Mouse (Mus musculus) lung, embryonic 15.5 days (tissue): Measurements from ENCODE around the gene Spata25. TPM values are rescaled to one million over a fixed set of nuclear protein-coding genes. Genes with fewer than 3 reads are reported as not detected.

Experiments
- ATAC-seq: fragments of 200-750 bp; cut with Nextera tagmentation; 2 replicates; pipeline ENCODE4 v1.8.0; 2017; ENCODE audit warnings: moderate number of reproducible peaks, borderline replicate concordance; ENCODE audit not compliant: low FRiP score, low TSS enrichment; ENCODE audit errors: extremely low read depth
- H3K27ac ChIP-seq: fragments of 300-500 bp; sonication (generic); 2 replicates; pipeline ENCODE4 v1.5.1; 2015; ENCODE audit warnings: moderate library complexity, mild to moderate bottlenecking, inconsistent platforms
- H3K27me3 ChIP-seq: fragments of 300-500 bp; sonication (generic); 2 replicates; pipeline ENCODE4 v1.6.1; 2015; ENCODE audit warnings: inconsistent platforms
- H3K36me3 ChIP-seq: fragments of 300-500 bp; sonication (generic); 2 replicates; pipeline ENCODE4 v1.6.1; 2015; ENCODE audit warnings: inconsistent platforms
- H3K4me1 ChIP-seq: fragments of 300-500 bp; sonication (generic); 2 replicates; pipeline ENCODE4 v1.6.1; 2015; ENCODE audit warnings: inconsistent platforms
- H3K4me2 ChIP-seq: fragments of 300-500 bp; sonication (generic); 2 replicates; pipeline ENCODE4 v1.6.1; 2015; ENCODE audit warnings: inconsistent platforms, mild to moderate bottlenecking, moderate library complexity
- H3K4me3 ChIP-seq: fragments of 300-500 bp; sonication (generic); 2 replicates; pipeline ENCODE4 v1.5.1; 2015; ENCODE audit warnings: mild to moderate bottlenecking, inconsistent platforms
- H3K9ac ChIP-seq: fragments of 300-500 bp; sonication (generic); 2 replicates; pipeline ENCODE4 v1.6.1; 2015; ENCODE audit warnings: inconsistent platforms
- H3K9me3 ChIP-seq: fragments of 300-500 bp; sonication (generic); 2 replicates; pipeline ENCODE4 v1.6.1; 2016; ENCODE audit warnings: inconsistent platforms
- WGBS: fragments of 180-500 bp; shearing (Covaris S2); methylation state at CpG from one replicate; pipeline ENCODE4 v1.1.7; 2015; 5-methylcytosine and 5-hydroxymethylcytosine counted together
- polyA plus RNA-seq: library from polyadenylated mRNA; unstranded; fragments of >200 nt; fragmentation: Nextera tagmentation; extraction: Ambion mirVana; gene quantifications from 2 replicates; pipeline ENCODE4 v1.2.1, GENCODE M21; 2015

Gene Spata25
- polyA plus RNA-seq, 1 experiment from 2014 or later, result not detected

DNA sequence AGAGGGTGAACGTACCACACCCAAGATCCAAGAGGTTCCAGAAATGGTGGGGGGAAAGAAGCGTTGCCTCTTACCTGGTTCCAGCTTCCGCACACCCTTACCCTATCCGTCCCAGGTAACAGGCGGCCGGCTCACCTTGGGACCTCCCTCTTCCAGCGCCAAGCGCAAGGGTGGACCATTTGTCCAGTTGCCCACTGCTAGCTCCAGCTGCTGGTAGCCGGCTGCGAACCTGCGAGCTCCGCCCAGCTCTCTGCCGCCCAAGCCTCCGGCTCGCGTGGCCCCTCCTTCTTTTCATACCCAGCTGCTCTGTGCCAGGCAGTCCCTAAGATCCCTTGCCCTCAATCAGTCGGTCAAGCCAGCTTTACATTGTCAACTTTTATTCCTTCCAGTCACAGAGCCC lies 51.5 kb downstream of the Spata25 start:
- 56% methylated on average over 17 of the region's 17 CpGs for WGBS

More for the DNA sequence above, 51.5 kb downstream of the Spata25 start:
- Histone ChIP-seq H3K9ac (no peak overlapping the region), H3K9me3 (no peaks in the 10 kb centered on the region), H3K4me3 (no peak overlapping the region), H3K4me1 (peaks cover 13% of the 10 kb centered on the region), H3K27ac (no peak overlapping the region), H3K36me3 (peaks cover 16% of the 10 kb centered on the region), H3K27me3 (no peaks in the 10 kb centered on the region), H3K4me2 (no peak overlapping the region)
- no peak for ATAC-seq

Other genes starting within 250 kb of the Spata25 start
- 0.77 and 0.95 TPM in 2 replicates for gene Wfdc6a, start 243.1 kb downstream of the Spata25 start, polyA plus RNA-seq
- not detected in 2 replicates for gene Eppin, start 234.9 kb downstream of the Spata25 start, polyA plus RNA-seq
- gene Wfdc6b, start 215.0 kb downstream of the Spata25 start, polyA plus RNA-seq, result not detected in 2 replicates
- gene Wfdc8, start 214.9 kb downstream of the Spata25 start, polyA plus RNA-seq, result not detected in 2 replicates
- not detected in 2 replicates for gene Wfdc16, start 189.7 kb downstream of the Spata25 start, polyA plus RNA-seq
- gene Wfdc10, start 172.5 kb downstream of the Spata25 start, polyA plus RNA-seq, result not detected in 2 replicates
- not detected in 2 replicates for gene Wfdc9, start 172.0 kb downstream of the Spata25 start, polyA plus RNA-seq
- not detected in 2 replicates for gene Wfdc11, start 154.4 kb downstream of the Spata25 start, polyA plus RNA-seq
- 0.20 and 0.22 TPM in 2 replicates for gene Wfdc13, start 143.4 kb downstream of the Spata25 start, polyA plus RNA-seq
- not detected in 2 replicates for gene Spint4, start 130.0 kb downstream of the Spata25 start, polyA plus RNA-seq
- not detected in 2 replicates for gene Spint5, start 113.2 kb downstream of the Spata25 start, polyA plus RNA-seq
- gene Wfdc3, start 82.6 kb downstream of the Spata25 start, polyA plus RNA-seq, result 1.9 and 2.3 TPM in 2 replicates
- gene Dnttip1, start 82.6 kb downstream of the Spata25 start, polyA plus RNA-seq, result 70.5 and 71.3 TPM in 2 replicates
- 554 and 590 TPM in 2 replicates for gene Ube2c, start 58.6 kb downstream of the Spata25 start, polyA plus RNA-seq
- gene Tnnc2, start 48.6 kb downstream of the Spata25 start, polyA plus RNA-seq, result 2.0 and 9.7 TPM in 2 replicates
- 24.4 and 27.0 TPM in 2 replicates for gene Snx21, start 42.7 kb downstream of the Spata25 start, polyA plus RNA-seq
- 19.8 and 20.3 TPM in 2 replicates for gene Acot8, start 23.7 kb downstream of the Spata25 start, polyA plus RNA-seq
- 6.7 and 8.4 TPM in 2 replicates for gene Zswim3, start 23.4 kb downstream of the Spata25 start, polyA plus RNA-seq
- 15.8 and 16.8 TPM in 2 replicates for gene Zswim1, start 5.9 kb downstream of the Spata25 start, polyA plus RNA-seq
- gene Ctsa, start 4.3 kb upstream of the Spata25 start, polyA plus RNA-seq, result 131 and 139 TPM in 2 replicates
- gene Neurl2, start 4.9 kb upstream of the Spata25 start, polyA plus RNA-seq, result 6.6 and 7.5 TPM in 2 replicates
- gene Pltp, start 29.2 kb upstream of the Spata25 start, polyA plus RNA-seq, result 149 and 169 TPM in 2 replicates
- 74.4 and 75.2 TPM in 2 replicates for gene Pcif1, start 50.8 kb upstream of the Spata25 start, polyA plus RNA-seq
- gene Zfp335, start 83.2 kb upstream of the Spata25 start, polyA plus RNA-seq, result 12.4 and 13.2 TPM in 2 replicates
- 0.59 and 1.4 TPM in 2 replicates for gene Mmp9, start 112.2 kb upstream of the Spata25 start, polyA plus RNA-seq
- gene Slc12a5, start 132.3 kb upstream of the Spata25 start, polyA plus RNA-seq, result 0.68 and 1.1 TPM in 2 replicates
- 67.4 and 73.8 TPM in 2 replicates for gene Ncoa5, start 206.3 kb upstream of the Spata25 start, polyA plus RNA-seq
- gene Cd40, start 227.1 kb upstream of the Spata25 start, polyA plus RNA-seq, result 30.2 and 35.4 TPM in 2 replicates